Mouse (Mus musculus) naive thymus-derived CD4-positive, alpha-beta T cell, adult 2 months (primary cell): ENCODE data around the gene Zbtb38.

ENCODE experiments used
- DNase-seq: peaks from one replicate; pipeline ENCODE4 v3.0.0-alpha.2; 2011; ENCODE audit warnings: low read depth

Gene Zbtb38

GRCm38 (mm10) chr9:96713472-96714390, 38.9 kb downstream of the Zbtb38 start:
- DNase-seq: no peak

GRCm38 (mm10) chr9:96712758-96713471, 39.7 kb downstream of the Zbtb38 start:
- DNase-seq: peak; percentile 77

- no peak for DNase-seq
Measured at GRCm38 (mm10) chr9:96712045-96712444, 40.6 kb downstream of the Zbtb38 start.

- DNase-seq: no peak
Measured at GRCm38 (mm10) chr9:96710241-96710946, 42.2 kb downstream of the Zbtb38 start.

GRCm38 (mm10) chr9:96708905-96709304, 43.7 kb downstream of the Zbtb38 start:
- no peak for DNase-seq

GRCm38 (mm10) chr9:96707964-96708363, 44.7 kb downstream of the Zbtb38 start:
- DNase-seq: no peak

- DNase-seq: peak; percentile 83
Measured at GRCm38 (mm10) chr9:96705576-96706285, 46.9 kb downstream of the Zbtb38 start.

GRCm38 (mm10) chr9:96704935-96705334, 47.7 kb downstream of the Zbtb38 start:
- peak; percentile 57 for DNase-seq

GRCm38 (mm10) chr9:96701891-96702290, 50.7 kb downstream of the Zbtb38 start:
- no peak for DNase-seq

GRCm38 (mm10) chr9:96699276-96700035, 53.2 kb downstream of the Zbtb38 start:
- DNase-seq: no peak

GRCm38 (mm10) chr9:96696788-96697492, 55.7 kb downstream of the Zbtb38 start:
- no peak for DNase-seq

- DNase-seq: peak; percentile 89
Measured at GRCm38 (mm10) chr9:96696141-96696561, 56.5 kb downstream of the Zbtb38 start.

GRCm38 (mm10) chr9:96690461-96690863, 62.2 kb downstream of the Zbtb38 start:
- DNase-seq: no peak

GRCm38 (mm10) chr9:96689076-96689475, 63.6 kb downstream of the Zbtb38 start:
- DNase-seq: no peak

- no peak for DNase-seq
Measured at GRCm38 (mm10) chr9:96688194-96688875, 64.3 kb downstream of the Zbtb38 start.

GRCm38 (mm10) chr9:96687591-96688186, 64.9 kb downstream of the Zbtb38 start:
- DNase-seq: no peak

GRCm38 (mm10) chr9:96685600-96686084, 67.0 kb downstream of the Zbtb38 start:
- no peak for DNase-seq

- no peak for DNase-seq
Measured at GRCm38 (mm10) chr9:96684866-96685599, 67.6 kb downstream of the Zbtb38 start.
